Comparison of ENCODE assay signal across 8 mouse cellular contexts in genomic region chr1:136232986-136233790, GRCm38 (mm10). TPM values are rescaled to one million over a fixed set of nuclear protein-coding genes. Genes with fewer than 3 reads are reported as not detected.
DNase-seq lines count a peak whose midpoint lies in the region; ATAC-seq and TF ChIP-seq lines count a peak whose summit lies in the region.

No protein-coding gene starts in this region.

- H3K36me3 ChIP-seq in intestine, postnatal 0 days (ENCODE audit: control insufficient read depth, insufficient read depth) = no peaks in the 10 kb centered on the region

- H3K27me3 ChIP-seq in intestine, postnatal 0 days (replicated peaks; ENCODE audit: control insufficient read depth, insufficient read depth, low read length) = no peaks in the 10 kb centered on the region

- no peak for TF ChIP-seq POLR2A in olfactory bulb, adult 2 months (IDR thresholded peaks at IDR 0.05; ENCODE audit: insufficient read depth, low read depth, low read length)

- 0 out of 2 replicates have a peak, but pooled peaks cover 5% of the 10 kb centered on the region for H3K4me1 ChIP-seq in intestine, postnatal 0 days (replicated peaks; ENCODE audit: control insufficient read depth, insufficient read depth, low read length)
- peaks cover 17% of the 10 kb centered on the region for H3K4me1 ChIP-seq in olfactory bulb, adult 2 months (ENCODE audit: control insufficient read depth, insufficient read depth, low read length)

- no peak for TF ChIP-seq CTCF in layer of hippocampus, adult 2 months (conservative IDR thresholded peaks at IDR 0.05)
- no peak for TF ChIP-seq CTCF in intestine, postnatal 0 days (IDR thresholded peaks at IDR 0.05; ENCODE audit: low read depth)
- no peak for TF ChIP-seq CTCF in olfactory bulb, adult 2 months (IDR thresholded peaks at IDR 0.05; ENCODE audit: insufficient read depth, low read depth, low read length)

- peak overlapping the region; percentile 92 for H3K4me2 ChIP-seq in intestine, postnatal 0 days (replicated peaks; ENCODE audit: low read depth)

- peak overlapping the region; percentile 31; the same call in 1 of the 2 replicates for H3K9ac ChIP-seq in intestine, postnatal 0 days (ENCODE audit: low read depth, low read length)

- H3K9me3 ChIP-seq in intestine, postnatal 0 days (ENCODE audit: control insufficient read depth) = no peaks in the 10 kb centered on the region

- 6% methylated on average over 23 of the region's 23 CpGs for WGBS in intestine, postnatal 0 days
- 25% methylated on average over 23 of the region's 23 CpGs for WGBS in olfactory bulb, adult 2 months

- no peak overlapping the region; the same call in 1 of the 2 replicates for H3K27ac ChIP-seq in layer of hippocampus, adult 2 months
- no peak overlapping the region for H3K27ac ChIP-seq in intestine, postnatal 0 days (ENCODE audit: low read depth, low read length)
- no peak overlapping the region for H3K27ac ChIP-seq in olfactory bulb, adult 2 months (ENCODE audit: insufficient read depth, low read depth, low read length)

- DNase-seq in layer of hippocampus, adult 2 months (ENCODE audit: low spot score in 2 of 2) = no peak
- DNase-seq in layer of hippocampus, adult 9-10 months (ENCODE audit: low spot score) = no peak
- peak; percentile 58 for DNase-seq in embryo, embryonic 11 days
- no peak for DNase-seq in thymus, postnatal 0 days (ENCODE audit: low spot score)
- no peak for DNase-seq in layer of hippocampus, adult 18-20 months (ENCODE audit: low spot score in 2 of 2)
- no peak for DNase-seq in adipocyte (ENCODE audit: low spot score)

- peak overlapping the region; percentile 69 for H3K4me3 ChIP-seq in layer of hippocampus, adult 2 months
- H3K4me3 ChIP-seq in intestine, postnatal 0 days (ENCODE audit: low read depth, low read length) = peak overlapping the region; percentile 54
- H3K4me3 ChIP-seq in olfactory bulb, adult 2 months (ENCODE audit: insufficient read depth, low read depth, low read length) = peak overlapping the region; percentile 61

- no peak for ATAC-seq in intestine, postnatal 0 days

RNA-seq across cellular contexts. Expression of gene Inava, which starts 0.9 kb away (rescaled TPM):
- total RNA-seq in layer of hippocampus, adult 2 months (2021) = 1 to 10 TPM; 3.0 to 3.2 TPM
- 15.8 and 18.3 TPM in 2 replicates for polyA plus RNA-seq in intestine, postnatal 0 days (2015; fragmentation: Nextera tagmentation; extraction: Ambion mirVana)
- not detected in 2 replicates for polyA plus RNA-seq in olfactory bulb, adult 2 months (2012; ENCODE audit: insufficient read depth, insufficient read length, low replicate concordance, missing spikeins)
- 5.0 and 5.9 TPM in 2 replicates for polyA plus RNA-seq in thymus, postnatal 0 days (2015; fragmentation: Nextera tagmentation; extraction: Ambion mirVana)
- 1 to 10 TPM; 2.7 to 3.0 TPM for total RNA-seq in layer of hippocampus, adult 18-20 months (2021)

RNA-seq across cellular contexts. Expression of gene Mroh3, which starts 20.6 kb away (rescaled TPM):
- total RNA-seq in layer of hippocampus, adult 2 months (2021) = 1 to 10 TPM; 1.3 to 1.5 TPM
- polyA plus RNA-seq in intestine, postnatal 0 days (2015; fragmentation: Nextera tagmentation; extraction: Ambion mirVana) = 0.04 and 0.25 TPM in 2 replicates
- not detected in 2 replicates for polyA plus RNA-seq in olfactory bulb, adult 2 months (2012; ENCODE audit: insufficient read depth, insufficient read length, low replicate concordance, missing spikeins)
- polyA plus RNA-seq in thymus, postnatal 0 days (2015; fragmentation: Nextera tagmentation; extraction: Ambion mirVana) = 0.05 and 0.46 TPM in 2 replicates
- total RNA-seq in layer of hippocampus, adult 18-20 months (2021) = under 1 TPM; 0.41 to 0.54 TPM

RNA-seq across cellular contexts. Expression of gene Gpr25, which starts 27.5 kb away (rescaled TPM):
- 1 to 10 TPM; 5.0 to 5.5 TPM for total RNA-seq in layer of hippocampus, adult 2 months (2021)
- polyA plus RNA-seq in intestine, postnatal 0 days (2015; fragmentation: Nextera tagmentation; extraction: Ambion mirVana) = not detected in 2 replicates
- polyA plus RNA-seq in olfactory bulb, adult 2 months (2012; ENCODE audit: insufficient read depth, insufficient read length, low replicate concordance, missing spikeins) = not detected in 2 replicates
- polyA plus RNA-seq in thymus, postnatal 0 days (2015; fragmentation: Nextera tagmentation; extraction: Ambion mirVana) = 2.0 and 2.3 TPM in 2 replicates
- 1 to 10 TPM; 3.7 to 4.2 TPM for total RNA-seq in layer of hippocampus, adult 18-20 months (2021)
